Mouse (Mus musculus): ENCODE data around the gene Frrs1. TPM values are rescaled to one million over a fixed set of nuclear protein-coding genes. Genes with fewer than 3 reads are reported as not detected.

Frrs1 gene
- polyA plus RNA-seq, 1 experiment from 2014 or later: 22.7 TPM

DNA sequence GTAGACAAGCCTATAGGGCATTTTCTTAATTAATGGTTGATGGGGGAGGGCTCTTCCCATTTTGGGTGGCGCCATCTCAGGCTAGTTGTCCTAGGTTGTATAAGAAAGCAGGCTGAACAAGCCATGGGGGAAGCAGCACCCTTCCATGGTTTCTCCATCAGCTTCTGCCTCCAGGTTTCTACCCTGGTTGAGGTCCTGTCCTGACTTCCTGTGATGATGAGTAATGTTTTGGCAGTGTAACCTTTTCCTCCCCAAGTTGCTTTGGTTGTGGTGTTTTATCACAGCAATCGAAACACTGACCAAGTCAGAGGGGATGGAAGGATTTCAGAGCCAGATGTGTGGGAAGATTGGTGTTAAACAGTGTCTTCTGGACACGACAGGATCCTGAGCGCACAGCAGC is 87.2 kb downstream of the Frrs1 start:
- no peak overlapping the region for H3K4me3 ChIP-seq (ENCODE audit: low read depth, low read length)
- 64% methylated on average over 4 of the region's 4 CpGs for WGBS (ENCODE audit: insufficient replicate concordance)
- no peaks in the 10 kb centered on the region for H3K9me3 ChIP-seq (ENCODE audit: low read length)
- no peaks in the 10 kb centered on the region for H3K4me1 ChIP-seq (ENCODE audit: insufficient read depth)
- ATAC-seq (no peak), DNase-seq (no peak)
- H3K27ac ChIP-seq (ENCODE audit: low read depth): no peak overlapping the region
- H3K9ac ChIP-seq (replicated peaks): no peak overlapping the region
- H3K36me3 ChIP-seq (replicated peaks; ENCODE audit: insufficient read depth, low read length): no peaks in the 10 kb centered on the region
- H3K4me2 ChIP-seq (ENCODE audit: low read depth, low read length): no peak overlapping the region
- TF ChIP-seq CTCF (IDR thresholded peaks at IDR 0.05; ENCODE audit: low read depth): no peak
- TF ChIP-seq EP300 (IDR thresholded peaks at IDR 0.05; ENCODE audit: low read depth): no peak
- no peaks in the 10 kb centered on the region for H3K27me3 ChIP-seq (ENCODE audit: insufficient read depth, low read length)

DNA sequence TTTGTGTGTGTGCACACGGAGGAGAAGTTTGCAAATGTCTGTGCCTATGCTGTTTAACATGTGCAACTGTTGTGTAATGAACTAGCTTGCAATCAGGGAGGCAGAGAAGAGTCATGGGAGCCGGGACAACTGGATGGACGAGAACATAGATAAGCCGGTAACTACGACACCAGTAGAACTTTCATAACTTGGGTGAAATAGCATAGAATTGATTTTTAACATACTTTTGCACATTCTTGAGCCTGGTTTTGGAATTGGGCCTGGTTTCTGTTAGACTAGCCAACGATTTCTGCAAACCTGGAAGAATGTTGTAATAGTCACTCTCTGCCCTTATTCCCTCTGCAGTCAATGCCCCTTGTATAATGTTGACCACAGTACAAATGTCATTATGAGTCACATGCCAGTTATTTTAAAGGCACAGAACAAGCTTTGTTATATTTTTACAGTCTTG is 91.4 kb downstream of the Frrs1 start:
- TF ChIP-seq CTCF (IDR thresholded peaks at IDR 0.05; ENCODE audit: low read depth) (no peak), EP300 (IDR thresholded peaks at IDR 0.05; ENCODE audit: low read depth) (peak; percentile 91)
- Histone ChIP-seq H3K4me1 (ENCODE audit: insufficient read depth) (peaks cover 9% of the 10 kb centered on the region), H3K4me2 (ENCODE audit: low read depth, low read length) (no peak overlapping the region), H3K9me3 (ENCODE audit: low read length) (no peaks in the 10 kb centered on the region), H3K9ac (replicated peaks) (no peak overlapping the region), H3K4me3 (ENCODE audit: low read depth, low read length) (no peak overlapping the region), H3K27me3 (ENCODE audit: insufficient read depth, low read length) (no peaks in the 10 kb centered on the region), H3K36me3 (replicated peaks; ENCODE audit: insufficient read depth, low read length) (no peaks in the 10 kb centered on the region), H3K27ac (ENCODE audit: low read depth) (peak overlapping the region; percentile 84)
- peak; percentile 95 for ATAC-seq
- peak; percentile 27 for DNase-seq
- WGBS (ENCODE audit: insufficient replicate concordance): 51% methylated on average over 6 of the region's 6 CpGs

DNA sequence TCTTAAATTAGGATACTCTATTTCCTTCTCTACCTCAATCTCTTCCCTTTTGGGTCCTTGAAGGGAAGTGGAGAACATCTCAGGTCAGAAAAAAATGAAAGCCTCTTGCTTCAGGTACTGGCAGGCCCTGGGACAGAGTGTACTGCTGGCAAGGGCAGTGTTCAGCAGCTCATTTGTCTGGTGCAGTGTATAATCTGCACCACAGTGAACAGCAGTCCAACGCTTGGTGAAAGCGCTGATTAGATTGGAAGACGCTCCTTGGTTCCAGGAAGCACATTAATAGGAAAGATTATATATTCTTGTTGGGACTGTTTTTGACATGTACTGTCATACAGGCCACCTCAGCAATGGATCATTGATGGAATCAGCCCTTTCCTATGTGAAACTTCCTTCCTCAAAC is 92.2 kb downstream of the Frrs1 start:
- WGBS (ENCODE audit: insufficient replicate concordance): 58% methylated on average over 3 of the region's 3 CpGs
- Histone ChIP-seq H3K4me3 (ENCODE audit: low read depth, low read length) (no peak overlapping the region), H3K27ac (ENCODE audit: low read depth) (peak overlapping the region; percentile 84), H3K9ac (replicated peaks) (no peak overlapping the region), H3K4me1 (ENCODE audit: insufficient read depth) (peaks cover 9% of the 10 kb centered on the region), H3K9me3 (ENCODE audit: low read length) (no peaks in the 10 kb centered on the region), H3K4me2 (ENCODE audit: low read depth, low read length) (no peak overlapping the region), H3K36me3 (replicated peaks; ENCODE audit: insufficient read depth, low read length) (no peaks in the 10 kb centered on the region), H3K27me3 (ENCODE audit: insufficient read depth, low read length) (no peaks in the 10 kb centered on the region)
- ATAC-seq: peak; percentile 16; the same call in 1 of the 2 replicates
- TF ChIP-seq EP300 (IDR thresholded peaks at IDR 0.05; ENCODE audit: low read depth) (no peak), CTCF (IDR thresholded peaks at IDR 0.05; ENCODE audit: low read depth) (no peak)
- DNase-seq: no peak

DNA sequence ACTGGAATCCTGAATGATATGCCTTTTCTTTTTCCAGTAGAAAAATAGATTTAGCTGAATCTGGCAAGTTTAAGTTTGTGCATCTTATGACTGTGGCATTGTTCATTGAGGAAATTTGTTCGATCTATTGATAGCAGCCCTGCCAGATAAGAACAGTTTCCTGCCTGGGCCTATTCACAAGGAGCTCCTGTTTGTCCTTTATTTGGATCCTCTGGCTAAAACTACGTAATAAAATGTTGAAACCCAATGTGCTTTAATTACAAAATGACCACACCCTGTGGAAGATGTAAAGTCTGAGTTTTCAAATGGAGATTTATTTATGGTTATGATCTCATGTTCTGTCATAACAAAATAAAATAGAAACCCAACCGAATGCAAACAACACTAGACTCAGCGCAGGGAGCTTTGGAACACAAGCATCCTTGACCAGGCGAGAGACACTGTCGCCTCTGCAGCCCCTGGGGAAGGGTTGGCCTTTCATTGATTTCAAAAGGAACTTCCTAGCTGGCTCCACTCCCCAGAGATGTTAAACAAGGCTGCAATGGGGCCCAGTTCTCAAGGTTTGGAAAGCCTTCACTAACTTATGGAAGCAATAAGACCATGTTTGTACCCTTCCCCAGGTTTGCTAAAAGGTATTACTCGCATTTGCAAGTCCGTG is 93.1 kb downstream of the Frrs1 start:
- Histone ChIP-seq H3K9me3 (ENCODE audit: low read length) (no peaks in the 10 kb centered on the region), H3K27ac (ENCODE audit: low read depth) (peak overlapping the region; percentile 84), H3K4me2 (ENCODE audit: low read depth, low read length) (no peak overlapping the region), H3K4me1 (ENCODE audit: insufficient read depth) (peaks cover 9% of the 10 kb centered on the region), H3K36me3 (replicated peaks; ENCODE audit: insufficient read depth, low read length) (no peaks in the 10 kb centered on the region), H3K27me3 (ENCODE audit: insufficient read depth, low read length) (no peaks in the 10 kb centered on the region), H3K9ac (replicated peaks) (no peak overlapping the region), H3K4me3 (ENCODE audit: low read depth, low read length) (no peak overlapping the region)
- WGBS (ENCODE audit: insufficient replicate concordance): 67% methylated on average over 8 of the region's 8 CpGs
- DNase-seq (no peak), ATAC-seq (no peak)
- no peak for TF ChIP-seq CTCF (IDR thresholded peaks at IDR 0.05; ENCODE audit: low read depth)
- no peak for TF ChIP-seq EP300 (IDR thresholded peaks at IDR 0.05; ENCODE audit: low read depth)

DNA sequence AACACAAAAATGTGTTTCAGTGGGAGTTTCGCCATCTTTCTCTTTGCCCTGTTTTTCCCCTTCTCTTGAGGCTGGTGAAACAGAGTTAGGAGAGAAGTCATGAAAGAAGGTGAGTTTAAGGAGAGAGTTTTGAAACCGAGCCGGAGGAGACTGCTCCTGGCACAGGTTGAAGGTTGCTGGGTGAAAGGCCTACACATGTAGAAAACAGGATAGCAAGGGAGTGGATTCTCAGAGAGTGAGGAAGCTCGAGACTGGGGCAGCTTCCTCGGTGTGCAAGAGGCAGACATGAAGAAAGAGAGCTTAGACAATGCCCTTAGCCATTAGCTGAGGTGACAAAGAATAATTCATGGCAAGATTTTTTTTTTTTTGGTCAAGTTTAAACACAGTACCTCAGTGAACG is 94.1 kb downstream of the Frrs1 start:
- Histone ChIP-seq H3K27ac (ENCODE audit: low read depth) (peak overlapping the region; percentile 84), H3K4me2 (ENCODE audit: low read depth, low read length) (no peak overlapping the region), H3K4me1 (ENCODE audit: insufficient read depth) (peaks cover 9% of the 10 kb centered on the region), H3K9me3 (ENCODE audit: low read length) (no peaks in the 10 kb centered on the region), H3K36me3 (replicated peaks; ENCODE audit: insufficient read depth, low read length) (no peaks in the 10 kb centered on the region), H3K27me3 (ENCODE audit: insufficient read depth, low read length) (no peaks in the 10 kb centered on the region), H3K9ac (replicated peaks) (no peak overlapping the region), H3K4me3 (ENCODE audit: low read depth, low read length) (no peak overlapping the region)
- ATAC-seq (no peak), DNase-seq (no peak)
- WGBS (ENCODE audit: insufficient replicate concordance): 72% methylated on average over 6 of the region's 6 CpGs
- TF ChIP-seq EP300 (IDR thresholded peaks at IDR 0.05; ENCODE audit: low read depth): no peak
- TF ChIP-seq CTCF (IDR thresholded peaks at IDR 0.05; ENCODE audit: low read depth): no peak

DNA sequence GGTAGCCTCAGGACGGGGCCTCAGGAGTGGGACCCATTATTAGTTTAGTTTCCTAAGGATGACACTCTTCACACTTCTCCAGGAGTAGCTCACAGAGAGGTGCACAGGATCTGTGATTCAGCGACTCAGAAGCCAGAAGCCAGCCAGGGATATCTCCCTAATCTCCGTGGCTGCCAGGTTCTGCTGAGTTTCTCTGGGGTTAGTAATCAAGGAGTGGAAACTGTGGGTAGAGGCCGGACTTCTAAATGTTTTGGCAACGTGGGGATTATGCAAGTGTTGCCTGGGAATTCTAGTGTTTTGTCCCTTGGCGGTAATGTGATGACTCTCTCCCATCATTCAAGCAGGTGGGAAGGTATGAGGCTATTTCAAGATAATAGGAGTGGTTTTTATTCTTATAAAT is 95.8 kb downstream of the Frrs1 start:
- no peak overlapping the region for H3K4me3 ChIP-seq (ENCODE audit: low read depth, low read length)
- no peak overlapping the region for H3K9ac ChIP-seq (replicated peaks)
- DNase-seq (no peak), ATAC-seq (no peak)
- no peaks in the 10 kb centered on the region for H3K27me3 ChIP-seq (ENCODE audit: insufficient read depth, low read length)
- no peak overlapping the region for H3K4me2 ChIP-seq (ENCODE audit: low read depth, low read length)
- H3K9me3 ChIP-seq (ENCODE audit: low read length): no peaks in the 10 kb centered on the region
- TF ChIP-seq EP300 (IDR thresholded peaks at IDR 0.05; ENCODE audit: low read depth): no peak
- no peak for TF ChIP-seq CTCF (IDR thresholded peaks at IDR 0.05; ENCODE audit: low read depth)
- peaks cover 9% of the 10 kb centered on the region for H3K4me1 ChIP-seq (ENCODE audit: insufficient read depth)
- 63% methylated on average over 6 of the region's 6 CpGs for WGBS (ENCODE audit: insufficient replicate concordance)
- H3K36me3 ChIP-seq (replicated peaks; ENCODE audit: insufficient read depth, low read length): no peaks in the 10 kb centered on the region
- no peak overlapping the region for H3K27ac ChIP-seq (ENCODE audit: low read depth)

Other genes with a start within 250 kb of the Frrs1 start
- gene Trmt13, start 244.9 kb upstream of the Frrs1 start, polyA plus RNA-seq (2015; fragmentation: Nextera tagmentation; extraction: Ambion mirVana): 7.4 and 7.6 TPM in 2 replicates
- gene Mfsd14a, start 196.8 kb upstream of the Frrs1 start, polyA plus RNA-seq (2015; fragmentation: Nextera tagmentation; extraction: Ambion mirVana): 28.2 and 30.5 TPM in 2 replicates
- not detected in 2 replicates for gene Gm43191, start 178.2 kb upstream of the Frrs1 start, polyA plus RNA-seq (2015; fragmentation: Nextera tagmentation; extraction: Ambion mirVana)
- 6.0 and 7.5 TPM in 2 replicates for gene Slc35a3, start 146.6 kb upstream of the Frrs1 start, polyA plus RNA-seq (2015; fragmentation: Nextera tagmentation; extraction: Ambion mirVana)
- gene Agl, start 51.3 kb upstream of the Frrs1 start, polyA plus RNA-seq (2015; fragmentation: Nextera tagmentation; extraction: Ambion mirVana): 8.4 and 9.1 TPM in 2 replicates
- 0.19 TPM in 1 of 2 replicates, not detected in the other for gene 4930455H04Rik, start 108.8 kb downstream of the Frrs1 start, polyA plus RNA-seq (2015; fragmentation: Nextera tagmentation; extraction: Ambion mirVana)
- 30.8 and 31.0 TPM in 2 replicates for gene Palmd, start 109.5 kb downstream of the Frrs1 start, polyA plus RNA-seq (2015; fragmentation: Nextera tagmentation; extraction: Ambion mirVana)

All from liver, postnatal 0 days (tissue).